Mouse (Mus musculus) lung, postnatal 0 days (tissue): ENCODE measurements around the gene Usp39. TPM values are rescaled to one million over a fixed set of nuclear protein-coding genes. Genes with fewer than 3 reads are reported as not detected.

ENCODE experiments used
- ATAC-seq: fragments of 200-750 bp; cut with Nextera tagmentation; 2 replicates; pipeline ENCODE4 v1.8.0; 2017; ENCODE audit warnings: moderate library complexity
- DNase-seq: peaks from one replicate; pipeline ENCODE4 v3.0.0-alpha.2; 2016; ENCODE audit warnings: low spot score
- H3K27ac ChIP-seq: fragments of 300-500 bp; sonication (generic); 2 replicates; pipeline ENCODE4 v1.5.1; 2014; ENCODE audit warnings: antibody characterized with exemption, mild to moderate bottlenecking, low read length, mixed read lengths
- H3K27me3 ChIP-seq: fragments of 300-500 bp; sonication (generic); replicated peaks from 2 replicates; pipeline ENCODE4 v1.6.1; 2014; ENCODE audit warnings: low read length, mixed read lengths; ENCODE audit not compliant: insufficient read depth
- H3K36me3 ChIP-seq: fragments of 300-500 bp; sonication (generic); 2 replicates; pipeline ENCODE4 v1.6.1; 2014; ENCODE audit warnings: low read length, mixed read lengths; ENCODE audit not compliant: insufficient read depth
- H3K4me1 ChIP-seq: fragments of 300-500 bp; sonication (generic); 2 replicates; pipeline ENCODE4 v1.6.1; 2014; ENCODE audit warnings: antibody characterized with exemption, low read depth, low read length, mixed read lengths; ENCODE audit not compliant: insufficient read depth
- H3K4me2 ChIP-seq: fragments of 300-500 bp; sonication (generic); replicated peaks from 2 replicates; pipeline ENCODE4 v1.6.1; 2014; ENCODE audit warnings: low read depth, mild to moderate bottlenecking, low read length, moderate library complexity, mixed read lengths
- H3K4me3 ChIP-seq: fragments of 300-500 bp; sonication (generic); 2 replicates; pipeline ENCODE4 v1.5.1; 2014; ENCODE audit warnings: low read depth, low read length
- H3K9ac ChIP-seq: fragments of 300-500 bp; sonication (generic); replicated peaks from 2 replicates; pipeline ENCODE4 v1.6.1; 2014; ENCODE audit warnings: low read depth, mild to moderate bottlenecking
- H3K9me3 ChIP-seq: fragments of 300-500 bp; sonication (generic); 2 replicates; pipeline ENCODE4 v1.6.1; 2016; ENCODE audit warnings: low read length, mixed read lengths
- CTCF ChIP-seq: IDR thresholded peaks from 2 replicates; pipeline ENCODE4 v1.5.1; 2016; ENCODE audit warnings: antibody characterized with exemption, mild to moderate bottlenecking
- EP300 ChIP-seq: IDR thresholded peaks from 2 replicates; pipeline ENCODE4 v1.6.1; 2016; ENCODE audit warnings: antibody characterized with exemption, mild to moderate bottlenecking, control low read depth
- WGBS: fragments of 180-500 bp; shearing (Covaris S2); extraction: QIAGEN DNeasy Blood & Tissue Kit; methylation state at CpG from one replicate; pipeline ENCODE4 v1.1.7; 2014; 5-methylcytosine and 5-hydroxymethylcytosine counted together
- polyA plus RNA-seq: library from polyadenylated mRNA; unstranded; fragments of >200 nt; fragmentation: Nextera tagmentation; extraction: Ambion mirVana; gene quantifications from 2 replicates; pipeline ENCODE4 v1.2.1, GENCODE M21; 2015

Gene Usp39
- polyA plus RNA-seq, 1 experiment from 2014 or later: 27.4 TPM

DNA sequence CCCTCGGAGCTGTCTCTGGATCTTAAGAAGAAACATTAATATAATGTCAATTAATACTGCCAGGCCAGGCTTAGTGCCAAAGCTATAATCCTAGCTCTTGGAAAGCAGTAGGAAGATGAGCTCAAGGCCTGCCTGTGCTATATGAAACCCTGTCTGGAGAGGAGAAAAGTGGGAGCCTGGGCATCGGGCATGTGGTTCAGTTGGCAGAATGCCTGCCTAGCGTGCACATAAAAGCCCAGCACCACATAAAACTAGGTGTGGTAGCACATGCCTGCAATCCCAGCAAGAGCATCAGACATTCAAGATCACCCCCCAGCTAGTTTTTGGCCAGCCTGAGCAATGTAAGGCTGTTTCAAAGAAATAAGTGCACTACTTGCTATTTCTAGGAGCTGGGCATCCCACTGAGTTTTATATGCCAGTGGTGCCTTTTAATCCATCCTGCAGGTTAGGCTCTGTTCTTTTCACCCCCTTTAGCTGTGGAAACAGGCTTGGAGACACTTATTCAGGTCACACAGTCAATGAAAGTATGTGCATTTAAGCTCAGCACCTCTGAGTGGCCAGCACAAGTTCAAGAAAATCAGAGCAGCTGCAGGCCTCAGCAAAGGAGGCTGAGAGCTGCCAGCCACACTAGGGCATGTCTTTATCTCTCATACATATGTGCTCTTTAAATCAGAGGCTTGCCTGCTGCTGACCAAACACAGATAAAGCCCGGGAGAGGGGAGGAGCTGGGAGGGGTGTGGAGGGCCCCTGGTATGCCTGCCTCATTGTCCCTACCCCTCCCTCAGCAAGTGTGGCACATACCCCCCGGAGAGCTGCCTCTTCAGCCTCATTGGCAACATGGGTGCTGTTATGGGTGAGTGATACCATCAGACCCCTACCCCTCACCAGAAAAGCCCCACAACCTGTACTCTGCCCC, 12.4 kb upstream of the Usp39 start:
- WGBS: 57% methylated on average over 5 of the region's 5 CpGs
- no peak overlapping the region for H3K4me2 ChIP-seq
- DNase-seq (no peak), ATAC-seq (no peak)
- H3K27ac ChIP-seq: peak overlapping the region; percentile 9; the same call in 1 of the 2 replicates
- no peak overlapping the region for H3K4me3 ChIP-seq
- TF ChIP-seq EP300 (no peak), CTCF (no peak)
- H3K36me3 ChIP-seq: peaks cover 19% of the 10 kb centered on the region
- no peaks in the 10 kb centered on the region for H3K27me3 ChIP-seq
- H3K9me3 ChIP-seq: no peaks in the 10 kb centered on the region
- no peak overlapping the region for H3K9ac ChIP-seq
- H3K4me1 ChIP-seq: peaks cover 28% of the 10 kb centered on the region

DNA sequence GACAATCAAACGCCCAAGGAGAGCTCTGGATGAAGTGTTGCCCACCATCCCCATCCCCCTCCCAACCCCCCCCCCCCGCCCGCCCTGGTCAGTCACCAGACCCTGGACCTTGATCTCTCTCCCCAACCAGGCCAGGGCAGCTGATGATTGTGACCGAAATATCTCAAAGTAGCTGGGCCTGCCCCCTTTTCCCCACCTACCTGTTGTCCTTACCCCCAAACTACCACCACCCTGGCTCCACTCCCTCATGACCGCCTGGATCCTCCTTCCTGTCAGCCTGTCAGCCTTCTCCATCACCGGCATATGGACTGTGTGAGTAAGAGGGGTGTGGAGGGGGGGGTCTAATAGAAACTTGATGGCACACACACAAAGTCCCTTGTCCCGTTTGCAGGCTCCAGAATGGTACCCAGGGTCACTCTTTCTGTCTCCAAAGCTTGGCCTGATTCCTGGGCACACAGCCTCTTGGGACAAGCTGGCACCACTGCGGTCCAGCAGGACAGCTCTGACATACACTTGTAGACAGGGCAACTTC, 11.1 kb upstream of the Usp39 start:
- no peak for DNase-seq
- Histone ChIP-seq H3K4me1 (peaks cover 28% of the 10 kb centered on the region), H3K9ac (peak overlapping the region; percentile 54), H3K4me2 (peak overlapping the region; percentile 85), H3K9me3 (no peaks in the 10 kb centered on the region), H3K4me3 (peak overlapping the region; percentile 59), H3K27me3 (no peaks in the 10 kb centered on the region), H3K27ac (peak overlapping the region; percentile 72), H3K36me3 (peaks cover 19% of the 10 kb centered on the region)
- TF ChIP-seq CTCF: no peak
- no peak for TF ChIP-seq EP300
- no peak for ATAC-seq
- WGBS: 33% methylated on average over 8 of the region's 8 CpGs

DNA sequence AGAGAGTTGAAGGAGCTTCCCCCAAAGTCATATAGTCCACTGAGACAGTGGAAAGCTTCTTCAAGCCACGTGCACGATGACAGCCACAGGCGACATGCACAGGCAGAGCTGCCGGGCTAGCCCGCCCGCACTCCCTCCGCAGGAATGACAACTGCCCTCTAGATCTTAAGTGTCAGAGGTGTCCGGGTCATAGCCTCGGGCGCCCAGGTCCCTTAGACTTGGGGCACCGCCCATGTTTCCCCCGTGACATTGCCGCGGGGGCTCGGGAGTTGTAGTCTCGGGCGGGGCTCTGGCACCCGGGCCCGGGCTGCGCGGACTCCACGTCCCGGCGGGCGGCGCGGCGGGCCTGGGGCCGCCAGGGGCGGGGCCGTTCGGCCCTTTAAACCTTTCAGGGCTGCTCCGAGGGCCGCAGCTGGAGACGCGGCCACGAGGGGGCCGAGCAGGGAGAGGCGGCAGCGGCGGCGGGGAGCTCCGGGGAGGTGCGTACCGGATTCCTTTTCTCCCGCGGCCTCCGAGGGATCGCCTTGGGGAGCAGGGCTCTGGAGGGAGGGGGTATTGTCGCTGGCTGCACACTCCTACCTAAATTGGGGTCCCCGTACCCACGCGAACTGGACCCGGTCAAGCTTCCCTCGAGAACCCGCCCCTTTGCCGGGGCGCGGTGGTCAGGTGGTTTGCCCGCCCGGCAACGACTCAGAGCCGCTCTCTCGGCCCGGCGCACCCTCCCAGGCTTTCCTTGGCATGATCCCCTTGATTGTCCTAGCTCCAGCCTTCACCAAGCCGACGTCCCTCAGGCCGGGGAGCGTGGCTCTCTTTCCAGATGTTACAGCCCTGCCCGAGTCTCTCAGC, 10.3 kb upstream of the Usp39 start, which contains the start of gene Tmem150a:
Gene Tmem150a (plus strand): TSS at position 382 of the 846 bp plus-strand sequence.
- DNase-seq: peak; percentile 93
- peak within 1 kb of the TSS; percentile 72 for H3K27ac ChIP-seq
- peak; percentile 94 for ATAC-seq
- peak within 1 kb of the TSS; percentile 59 for H3K4me3 ChIP-seq
- peak within 1 kb of the TSS; percentile 54 for H3K9ac ChIP-seq
- peaks cover 14% of the 10 kb centered on the region; the same call in 1 of the 2 replicates for H3K36me3 ChIP-seq
- TF ChIP-seq EP300 (no peak), CTCF (peak; percentile 63)
- no peaks in the 10 kb centered on the region for H3K9me3 ChIP-seq
- peak within 1 kb of the TSS; percentile 85 for H3K4me2 ChIP-seq
- H3K4me1 ChIP-seq: peaks cover 23% of the 10 kb centered on the region
- 4% methylated on average over 47 of the region's 71 CpGs for WGBS
- no peaks in the 10 kb centered on the region for H3K27me3 ChIP-seq

DNA sequence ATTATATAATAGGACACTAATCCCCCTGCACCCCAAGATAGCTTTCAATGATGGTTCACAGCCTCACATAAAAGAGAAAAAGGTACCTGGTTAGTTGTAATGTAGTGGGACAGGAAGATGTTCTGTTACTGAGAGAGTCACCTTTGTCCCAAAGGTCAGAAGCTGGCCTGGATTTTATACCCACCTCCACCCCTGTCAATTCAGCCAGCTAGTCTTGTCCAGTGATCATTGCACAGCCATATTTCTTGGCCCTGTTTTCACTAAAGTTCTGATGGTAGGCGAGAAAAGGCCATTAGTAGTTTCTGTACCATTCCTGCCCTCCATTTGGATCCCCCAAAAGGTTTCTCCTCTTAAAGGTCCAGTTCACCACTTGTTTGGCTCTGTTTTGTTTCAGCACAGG, 9.0 kb upstream of the Usp39 start:
- DNase-seq: no peak
- Histone ChIP-seq H3K4me1 (peaks cover 21% of the 10 kb centered on the region), H3K27ac (peak overlapping the region; percentile 72), H3K9me3 (no peaks in the 10 kb centered on the region), H3K9ac (no peak overlapping the region), H3K36me3 (peaks cover 8% of the 10 kb centered on the region; the same call in 1 of the 2 replicates), H3K4me2 (no peak overlapping the region; the same call in 1 of the 2 replicates), H3K27me3 (no peaks in the 10 kb centered on the region), H3K4me3 (no peak overlapping the region)
- 86% methylated on average over 1 of the region's 1 CpGs for WGBS
- TF ChIP-seq CTCF: no peak
- no peak for TF ChIP-seq EP300
- ATAC-seq: no peak

DNA sequence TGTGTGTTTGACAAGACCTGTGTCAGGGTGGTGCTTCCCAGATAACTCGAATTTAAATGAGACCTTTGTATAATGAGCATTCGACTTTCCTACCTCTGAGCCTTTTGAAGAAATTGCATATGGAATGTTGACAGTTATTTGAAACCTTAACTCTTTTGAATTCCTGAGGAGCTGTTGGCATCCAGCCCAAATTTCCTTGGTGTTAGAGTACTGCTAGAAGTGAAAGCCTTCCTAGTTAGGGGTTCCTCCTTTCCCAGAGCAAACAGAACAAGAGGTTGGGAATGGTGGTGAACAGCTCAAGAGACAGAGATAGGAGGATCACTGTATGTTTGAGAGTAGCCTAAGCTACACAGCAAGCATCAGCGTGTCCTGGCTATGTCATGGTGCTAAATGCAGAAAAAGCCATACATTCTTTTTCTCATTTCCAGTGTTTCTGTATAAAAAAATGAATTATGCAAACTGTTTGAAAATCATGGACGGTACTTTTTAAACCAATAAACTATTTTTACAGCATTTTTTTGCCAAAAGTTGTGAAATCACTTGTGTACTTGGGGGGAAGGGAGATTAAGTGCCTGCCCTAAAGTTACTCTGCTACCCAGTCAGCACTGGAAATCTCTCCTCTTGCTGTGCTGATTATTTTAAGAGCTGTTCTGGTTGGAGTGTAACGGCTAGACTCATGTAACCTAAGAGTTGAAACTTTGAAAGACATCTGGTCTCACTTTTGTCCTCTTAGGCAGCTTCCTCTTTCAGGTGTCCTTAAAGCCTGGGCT, 7.8 kb upstream of the Usp39 start:
- no peaks in the 10 kb centered on the region for H3K27me3 ChIP-seq
- H3K9ac ChIP-seq: no peak overlapping the region
- peaks cover 24% of the 10 kb centered on the region for H3K4me1 ChIP-seq
- peak; percentile 89 for DNase-seq
- WGBS: 26% methylated on average over 5 of the region's 5 CpGs
- no peak overlapping the region for H3K4me3 ChIP-seq
- ATAC-seq: 0 out of 2 replicates have a peak, but pooled peaks have one; percentile 20
- no peak for TF ChIP-seq CTCF
- peak; percentile 60 for TF ChIP-seq EP300
- H3K9me3 ChIP-seq: no peaks in the 10 kb centered on the region
- H3K27ac ChIP-seq: peak overlapping the region; percentile 72
- peak overlapping the region; percentile 3 for H3K4me2 ChIP-seq
- H3K36me3 ChIP-seq: no peaks in the 10 kb centered on the region
